Mouse (Mus musculus): ENCODE results near the gene Shisa9. TPM values are rescaled to one million over a fixed set of nuclear protein-coding genes. Genes with fewer than 3 reads are reported as not detected.
"Not testable (repeated sequence)": the region's sequence is repeated elsewhere in the genome, so short reads cannot be mapped to it uniquely, and the experiment has no call there.

Shisa9 gene
- total RNA-seq (2021): under 1 TPM in 1 of 2 experiments, not detected in 1; 0.21 TPM

DNA sequence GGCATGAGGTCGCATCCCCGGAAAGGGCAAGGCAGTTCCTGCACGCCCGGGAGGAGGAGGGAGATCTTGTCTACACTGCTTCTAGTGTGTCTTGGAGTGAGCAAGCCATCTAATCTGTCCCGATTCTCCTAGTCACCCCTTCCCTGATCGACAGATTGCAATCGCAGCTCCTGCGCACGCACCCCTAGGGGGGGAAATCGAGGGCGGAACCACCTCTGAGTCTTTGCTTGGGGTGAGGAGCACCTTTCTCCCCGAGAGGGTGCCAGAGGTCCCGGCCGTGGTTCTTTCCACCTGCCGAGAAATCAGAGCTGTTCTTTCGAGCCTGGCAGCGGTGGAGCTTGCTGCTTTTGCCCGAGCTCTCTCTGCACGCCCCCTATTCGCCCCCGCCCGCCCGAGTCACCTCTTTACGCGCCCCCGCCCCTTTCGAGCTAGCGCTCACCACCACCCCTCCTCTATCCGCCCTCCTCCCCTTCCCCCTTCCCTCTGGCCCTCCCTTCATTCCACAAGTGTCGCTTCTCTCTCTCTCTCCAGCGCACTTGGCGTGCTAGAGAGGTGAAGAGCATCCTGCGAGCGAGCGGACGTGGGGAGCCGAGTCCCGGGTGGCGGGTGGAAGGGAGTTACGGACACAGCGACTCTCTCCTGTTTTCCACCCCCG, at the start of gene Shisa9:
Shisa9 (plus strand) TSS at position 498 of the 655 bp plus-strand sequence.
- no peak for DNase-seq (ENCODE audit: low spot score)
- intact Hi-C loops (cut with DNase I): no loop called here

DNA sequence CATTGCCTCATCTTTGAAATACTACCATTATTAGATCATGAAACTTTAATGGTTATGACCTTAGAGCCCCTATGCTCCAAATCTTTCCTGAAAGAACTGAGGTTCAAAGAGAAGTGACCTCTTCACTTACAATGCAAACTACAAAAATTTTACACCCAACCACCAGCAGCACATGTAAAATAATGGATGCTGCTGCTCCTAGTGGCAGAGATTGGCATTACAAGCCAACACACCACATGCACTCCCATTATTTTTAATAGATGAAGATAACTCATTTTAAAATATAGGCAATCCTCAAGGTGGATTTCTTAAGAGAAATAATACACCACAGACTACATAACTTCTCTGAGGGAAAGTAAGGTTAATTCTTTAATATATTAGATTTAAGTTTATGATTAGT, 43.4 kb upstream of the Shisa9 start:
- no peak for DNase-seq (ENCODE audit: low spot score)
- intact Hi-C loops (cut with DNase I): no loop called here

DNA sequence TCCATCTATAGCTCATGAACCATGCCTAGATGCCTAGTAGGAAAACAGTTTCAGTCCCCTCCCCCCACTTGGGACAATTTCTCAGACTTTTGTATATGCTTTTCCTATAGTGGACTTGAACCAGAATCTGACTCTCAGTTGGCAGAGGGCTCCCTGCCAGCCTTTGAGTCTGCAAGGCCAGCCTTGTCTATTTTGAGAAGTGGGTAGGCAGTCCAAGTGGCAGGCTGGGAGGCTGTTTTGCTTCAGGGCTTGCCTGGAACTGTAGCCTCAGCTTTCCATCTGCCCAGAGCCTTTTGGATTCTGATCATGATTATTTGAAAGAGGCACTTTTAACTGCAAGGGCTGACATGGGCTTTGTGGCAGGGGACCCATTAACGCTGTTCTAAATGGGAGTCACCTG, 23.2 kb upstream of the Shisa9 start:
- no peak for DNase-seq (ENCODE audit: low spot score)
- intact Hi-C loops (cut with DNase I): no loop called here

DNA sequence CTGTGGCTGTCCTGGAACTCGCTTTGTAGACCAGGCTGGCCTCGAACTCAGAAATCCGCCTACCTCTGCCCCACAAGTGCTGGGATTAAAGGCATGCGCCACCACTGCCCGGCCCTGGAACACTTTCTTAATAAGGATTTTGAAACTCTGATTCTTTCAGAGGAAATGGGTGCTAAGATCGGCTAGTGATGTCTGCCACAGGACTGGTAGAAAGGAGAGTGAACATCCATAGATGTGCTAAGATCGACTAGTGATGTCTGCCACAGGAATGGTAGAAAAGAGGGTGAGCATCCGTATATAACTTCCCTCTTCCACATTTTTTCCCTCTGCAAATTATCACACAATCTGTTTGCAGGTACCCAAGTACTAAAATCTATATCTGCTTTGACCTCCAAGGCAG, 17.9 kb upstream of the Shisa9 start:
- DNase-seq (ENCODE audit: low spot score): no peak
- intact Hi-C loops (cut with DNase I): no loop called here

DNA sequence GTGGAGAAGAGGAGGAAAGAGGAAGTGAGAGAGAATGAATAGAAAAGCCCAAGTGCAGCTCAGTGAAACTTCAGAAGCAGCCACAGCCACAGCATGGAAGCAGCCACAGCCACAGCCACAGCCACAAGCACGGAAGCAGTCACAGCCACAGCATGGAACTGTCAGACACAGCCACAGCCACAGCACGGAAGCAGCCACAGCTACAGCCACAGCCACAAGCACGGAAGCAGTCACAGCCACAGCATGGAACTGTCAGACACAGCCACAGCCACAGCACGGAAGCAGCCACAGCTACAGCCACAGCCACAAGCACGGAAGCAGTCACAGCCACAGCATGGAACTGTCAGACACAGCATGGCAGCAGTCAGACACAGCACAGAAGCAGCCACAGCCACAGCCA, 17.1 kb upstream of the Shisa9 start:
- intact Hi-C loops (cut with DNase I); DNase-seq (ENCODE audit: low spot score): not testable (repeated sequence)

DNA sequence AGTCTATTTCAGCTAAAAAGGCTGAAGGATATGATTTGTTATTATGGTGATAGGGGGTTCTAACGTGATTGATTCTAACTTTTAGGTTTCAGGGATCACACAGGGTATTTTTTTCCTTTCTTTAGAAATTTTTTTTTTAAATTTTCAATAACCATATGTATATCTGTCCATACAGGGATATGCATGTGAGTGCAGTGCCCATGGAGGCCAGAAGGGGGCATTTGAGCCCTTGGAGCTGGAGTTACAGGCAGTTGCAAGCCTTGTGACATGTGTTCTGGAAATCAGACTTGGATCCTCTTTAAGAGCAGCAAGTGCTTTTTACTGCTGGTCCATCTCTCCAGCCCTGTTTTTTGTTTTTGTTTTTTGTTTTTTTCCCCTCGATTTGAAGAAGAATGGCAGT, 16.3 kb upstream of the Shisa9 start:
- intact Hi-C loops (cut with DNase I): no loop called here
- DNase-seq (ENCODE audit: low spot score): no peak

DNA sequence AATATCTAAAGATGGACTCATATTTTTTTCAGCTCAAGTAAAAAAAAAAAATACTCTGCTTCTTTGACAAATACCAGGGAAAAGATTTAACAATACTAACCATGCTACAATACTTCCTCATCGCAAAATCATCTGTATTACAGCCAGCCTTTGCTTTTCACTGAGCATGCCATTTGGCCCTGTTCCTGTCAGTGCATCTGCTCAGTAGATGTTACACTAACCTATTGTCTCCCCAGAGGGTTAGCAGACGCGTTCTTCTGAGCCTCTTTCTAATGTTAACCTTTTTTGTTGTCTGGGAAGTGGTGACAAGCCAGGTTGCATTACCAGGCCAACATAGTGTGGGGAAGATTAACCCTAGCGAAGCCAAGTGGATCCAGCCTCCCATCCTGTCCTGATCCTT, 10.2 kb upstream of the Shisa9 start:
- DNase-seq (ENCODE audit: low spot score): no peak
- intact Hi-C loops (cut with DNase I): no loop called here

DNA sequence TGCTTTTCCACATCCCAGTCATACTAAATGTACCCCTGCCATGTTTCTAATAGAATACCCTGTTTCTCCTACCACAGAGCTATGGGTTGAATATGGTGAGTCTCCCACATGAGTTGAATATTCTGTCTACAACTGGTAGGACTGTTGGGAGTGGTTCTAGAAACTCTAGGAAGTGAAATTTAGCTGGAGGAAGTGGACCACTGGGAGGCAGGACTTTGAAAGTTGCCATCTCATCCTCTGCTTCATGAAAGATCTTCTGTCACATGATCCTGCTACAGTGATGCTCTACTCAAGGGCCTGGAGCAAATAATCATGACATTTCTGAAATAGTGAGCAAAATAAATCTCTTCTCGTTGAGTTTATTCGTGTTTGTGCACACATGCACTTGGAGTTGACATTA, 7.2 kb upstream of the Shisa9 start:
- intact Hi-C loops (cut with DNase I): no loop called here
- DNase-seq (ENCODE audit: low spot score): no peak

DNA sequence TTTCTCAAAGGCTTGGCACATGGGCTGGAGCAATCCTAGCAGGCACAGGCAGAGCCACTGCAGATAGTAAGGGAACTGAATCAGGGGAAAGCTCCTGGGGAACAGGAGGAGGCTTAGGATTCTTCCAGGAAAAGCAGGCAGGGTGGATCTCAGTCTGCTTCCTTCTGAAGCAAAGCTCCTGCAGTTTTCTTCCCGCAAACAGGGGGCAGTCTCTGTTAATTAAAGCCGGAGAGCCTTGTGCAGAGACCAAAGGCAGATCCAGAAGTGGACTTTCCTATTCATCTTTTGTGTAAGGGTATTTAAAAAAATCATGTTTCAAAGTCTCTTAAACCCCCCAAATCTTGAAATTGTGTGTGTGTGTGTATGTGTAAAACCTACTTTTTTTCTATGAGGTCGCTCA, 3.1 kb upstream of the Shisa9 start:
- intact Hi-C loops (cut with DNase I): loop anchor here (2.0 kb wide), 1 partner anchor 220 kb away; no protein-coding TSS in a partner anchor

DNA sequence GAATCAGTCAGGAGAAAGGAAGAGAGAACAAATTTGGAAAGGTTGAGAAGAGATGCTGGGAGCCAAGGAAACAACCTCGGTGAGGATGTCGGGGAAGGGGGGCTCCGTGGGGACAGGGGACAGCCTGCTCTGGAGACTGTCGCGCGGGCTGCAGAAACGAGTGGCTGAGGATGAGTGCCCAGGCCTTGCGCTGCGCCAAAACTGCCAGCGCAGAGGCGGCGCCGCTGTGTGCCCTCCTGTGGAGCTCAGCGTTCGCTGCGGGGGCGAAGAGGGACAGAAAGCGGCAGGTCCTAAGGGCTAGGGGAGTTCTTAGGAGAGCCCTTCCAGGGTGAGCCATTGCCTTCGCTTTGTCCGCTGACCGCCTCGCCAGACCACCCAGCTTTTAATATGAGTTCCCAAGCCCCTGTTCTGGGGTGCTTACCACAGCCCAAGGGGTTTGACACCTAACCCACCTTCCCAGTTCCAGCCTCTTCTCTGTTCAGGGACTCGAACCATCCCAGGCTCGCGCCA, 752 bp upstream of the Shisa9 start:
- no peak for DNase-seq (ENCODE audit: low spot score)
- intact Hi-C loops (cut with DNase I): no loop called here

More for the DNA sequence above, 3.1 kb upstream of the Shisa9 start:
- DNase-seq (ENCODE audit: low spot score): no peak

DNA sequence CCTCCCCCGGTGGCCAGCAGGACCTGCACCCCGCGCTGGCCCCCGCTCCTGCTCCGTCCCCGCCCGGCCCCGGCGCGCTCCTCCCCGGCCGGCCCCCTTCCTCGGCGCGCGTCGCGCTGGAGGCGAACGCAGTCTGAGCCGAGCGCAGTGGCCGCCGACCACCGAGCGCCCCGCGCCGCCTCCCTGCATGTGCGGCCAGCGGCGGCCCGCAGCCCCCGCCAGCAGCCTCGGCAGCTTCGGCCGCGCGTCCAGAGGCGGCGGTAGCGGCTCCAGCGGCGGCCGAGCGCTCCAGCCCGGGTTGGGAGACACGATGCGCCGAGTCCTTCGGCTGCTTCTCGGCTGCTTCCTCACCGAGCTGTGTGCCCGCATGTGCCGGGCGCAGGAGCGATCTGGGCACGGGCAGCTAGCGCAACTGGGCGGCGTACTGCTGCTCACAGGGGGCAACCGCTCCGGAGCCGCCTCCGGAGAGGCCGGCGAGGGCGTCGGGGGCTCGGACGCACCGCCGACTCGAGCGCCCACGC, 418 bp downstream of the Shisa9 start:
- intact Hi-C loops (cut with DNase I): no loop called here
- DNase-seq (ENCODE audit: low spot score): no peak

DNA sequence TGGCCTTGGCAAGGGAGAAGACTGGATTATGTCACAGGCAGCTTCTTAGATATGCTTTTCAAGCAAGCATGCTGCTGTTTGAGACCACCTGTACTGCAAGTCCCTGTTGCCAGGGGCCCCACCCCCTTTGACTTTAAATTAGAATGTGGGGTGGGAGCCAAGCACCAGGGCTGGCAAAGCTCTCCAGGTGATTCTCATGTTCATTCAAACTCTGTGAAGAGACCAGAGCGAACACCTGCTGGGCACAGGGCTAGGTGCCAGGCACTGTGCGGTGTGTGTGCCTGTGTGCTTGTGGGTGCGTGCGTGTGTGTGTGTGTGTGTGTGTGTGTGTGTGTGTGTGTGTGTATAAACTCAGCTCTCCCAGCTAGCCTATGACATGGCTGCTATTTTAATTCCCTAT, 3.1 kb downstream of the Shisa9 start:
- intact Hi-C loops (cut with DNase I): no loop called here
- DNase-seq (ENCODE audit: low spot score): no peak

DNA sequence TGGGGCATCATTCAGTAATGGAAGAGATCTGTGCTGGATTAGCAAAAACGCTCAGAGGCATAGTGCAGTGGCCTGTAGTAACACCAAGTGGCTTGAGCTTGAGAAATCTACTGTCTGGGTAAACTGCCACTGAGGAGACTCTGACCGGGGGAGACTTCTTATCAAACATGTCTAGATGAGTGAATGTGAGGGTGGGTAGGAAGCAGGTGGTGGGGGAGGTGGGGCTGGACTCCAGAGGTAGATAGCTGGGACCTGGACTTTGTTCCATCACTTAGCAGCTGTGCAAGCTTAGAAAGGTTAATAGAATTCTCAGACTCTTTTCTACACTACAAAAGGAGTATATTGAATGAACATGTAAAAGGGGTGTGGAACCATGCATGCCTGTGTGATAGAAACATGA, 21.3 kb downstream of the Shisa9 start:
- intact Hi-C loops (cut with DNase I): no loop called here
- no peak for DNase-seq (ENCODE audit: low spot score)

DNA sequence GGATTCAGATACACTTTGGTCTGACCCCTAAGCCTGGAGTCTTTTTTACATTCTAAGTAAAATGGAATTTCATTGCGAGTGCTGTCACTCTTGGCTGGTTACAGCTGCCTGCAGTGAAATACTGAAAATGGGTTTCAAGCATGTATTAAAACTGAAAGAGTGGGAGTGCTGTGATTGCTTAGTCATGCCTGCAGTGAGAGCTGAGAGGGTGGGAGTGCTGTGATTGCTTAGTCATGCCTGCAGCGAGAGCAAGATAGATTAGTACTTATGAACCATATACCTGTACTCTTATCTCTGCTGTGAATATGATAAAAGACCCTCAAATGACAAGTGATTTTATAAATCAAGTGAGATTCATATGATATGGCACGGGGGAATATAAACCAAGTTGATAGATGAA, 26.2 kb downstream of the Shisa9 start:
- intact Hi-C loops (cut with DNase I): no loop called here
- no peak for DNase-seq (ENCODE audit: low spot score)

DNA sequence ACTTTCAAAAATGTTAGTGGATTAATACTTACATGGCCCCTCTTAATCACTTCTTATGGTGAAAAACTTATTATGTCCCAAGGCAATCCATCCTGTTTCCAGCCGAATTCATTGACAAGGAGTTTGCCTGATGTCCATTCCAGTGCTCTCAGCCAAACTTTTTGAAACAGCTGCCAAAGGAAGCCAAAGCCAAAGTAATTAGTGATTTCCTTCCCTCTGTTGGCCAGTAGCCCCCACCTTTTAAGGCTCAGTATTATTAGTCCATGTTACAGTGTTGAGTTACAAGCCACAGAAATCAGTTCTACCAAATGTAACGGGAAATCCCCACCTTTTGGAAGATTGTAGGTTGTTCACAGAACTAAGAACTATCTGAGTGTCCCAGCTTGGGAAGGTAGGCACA, 28.8 kb downstream of the Shisa9 start:
- no peak for DNase-seq (ENCODE audit: low spot score)
- intact Hi-C loops (cut with DNase I): no loop called here

DNA sequence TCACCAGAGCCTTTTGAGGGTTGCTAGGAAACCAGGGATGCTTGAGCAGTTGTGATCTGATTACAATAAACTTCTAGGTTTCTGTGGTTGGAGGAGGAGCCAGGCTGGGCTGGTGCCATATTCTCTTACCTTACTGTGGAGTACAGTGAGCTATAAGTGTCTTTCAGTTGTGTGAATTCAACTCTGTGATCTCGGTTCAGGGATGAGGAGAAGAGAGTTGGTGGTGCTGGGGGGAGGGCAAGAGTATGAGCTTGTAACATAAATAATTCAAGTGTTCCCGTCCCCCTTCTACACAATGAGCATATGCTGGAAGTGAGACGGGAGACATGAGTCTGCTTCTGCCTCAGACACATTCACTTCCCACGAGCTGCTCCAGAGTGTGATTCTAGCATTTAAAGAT, 30.6 kb downstream of the Shisa9 start:
- intact Hi-C loops (cut with DNase I): no loop called here
- DNase-seq (ENCODE audit: low spot score): no peak

DNA sequence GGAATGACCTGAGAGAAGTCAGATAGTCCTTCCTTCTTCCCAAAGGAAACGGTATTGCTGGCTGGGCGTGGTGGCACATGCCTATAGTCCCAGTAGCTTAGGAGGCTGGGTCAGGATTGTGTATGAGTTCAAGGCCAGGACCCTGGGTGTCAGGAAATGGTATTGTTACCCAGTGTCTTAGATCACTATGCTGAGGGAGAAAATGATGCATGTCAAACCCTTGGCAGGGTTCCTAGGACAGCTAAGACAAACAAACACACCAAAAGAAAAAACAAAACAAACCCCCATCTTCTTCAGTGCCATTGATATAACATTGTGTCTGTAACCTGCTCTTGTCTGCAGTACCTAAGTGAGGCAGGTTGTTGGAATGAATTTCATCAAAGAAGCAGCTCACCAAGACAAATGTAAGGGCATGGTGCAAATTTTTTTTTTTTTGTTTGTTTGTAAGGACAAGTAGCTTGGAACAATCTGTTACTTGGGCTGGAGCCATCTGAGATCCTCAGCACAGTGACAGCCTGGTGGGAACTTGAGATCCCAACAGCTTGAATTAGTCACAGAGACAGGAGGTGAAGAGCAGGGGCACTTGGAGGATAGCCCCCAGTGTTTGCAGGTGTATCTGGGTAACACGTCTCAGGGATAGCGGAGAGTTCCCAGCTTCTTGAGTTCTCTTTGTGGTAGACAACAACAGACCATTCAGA, 34.2 kb downstream of the Shisa9 start:
- intact Hi-C loops (cut with DNase I): no loop called here
- DNase-seq (ENCODE audit: low spot score): no peak

DNA sequence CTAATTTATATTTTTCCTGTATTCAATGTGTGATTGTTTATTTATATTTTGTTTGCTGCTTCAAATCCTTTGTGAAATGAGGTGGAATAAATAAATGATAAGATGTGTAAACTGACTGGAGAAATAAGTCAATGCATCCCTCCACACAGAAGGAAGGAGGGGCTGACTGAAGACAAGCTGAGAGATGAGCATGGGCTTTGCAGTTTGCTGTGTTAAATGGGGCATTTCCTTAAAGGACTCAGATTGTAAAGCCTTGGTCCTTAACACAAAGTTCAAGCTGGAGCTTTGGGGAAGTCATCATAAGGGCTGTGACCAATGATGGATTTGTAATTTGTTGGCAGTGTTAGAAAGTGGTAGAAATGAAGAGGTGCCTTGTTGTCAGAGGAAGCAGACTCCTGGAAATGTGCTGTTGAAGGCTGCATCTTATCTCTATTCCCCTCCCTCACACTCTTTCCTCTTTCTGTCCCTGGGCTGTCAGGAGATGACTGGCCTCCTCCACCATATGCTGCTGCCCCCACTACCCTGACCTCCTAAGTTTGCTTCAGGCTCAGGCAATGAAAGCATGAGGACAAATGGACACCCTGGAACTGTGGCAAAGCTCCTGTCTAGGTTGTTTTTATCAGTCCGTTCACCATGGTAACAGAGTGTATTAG, 36.3 kb downstream of the Shisa9 start:
- intact Hi-C loops (cut with DNase I): no loop called here
- no peak for DNase-seq (ENCODE audit: low spot score)

DNA sequence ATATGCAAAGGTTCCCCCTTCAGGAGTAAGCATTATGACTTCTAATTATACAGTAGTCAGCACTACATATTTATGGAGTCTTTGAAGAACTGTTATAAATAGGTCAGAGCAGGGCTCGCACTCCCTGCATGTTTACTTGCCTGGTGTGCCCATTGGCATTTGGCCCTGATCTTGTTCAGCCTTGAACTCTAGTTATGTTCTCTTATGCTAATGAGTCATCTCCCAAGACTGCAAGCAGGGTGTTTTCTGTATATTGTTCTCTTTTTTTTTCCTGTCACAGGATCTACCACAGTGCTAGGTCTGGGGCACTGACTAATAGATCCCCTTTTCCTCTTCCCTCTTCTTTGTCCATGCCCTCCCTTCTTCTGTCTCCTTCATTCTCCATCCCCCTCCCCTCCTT, 48.5 kb downstream of the Shisa9 start:
- intact Hi-C loops (cut with DNase I): no loop called here
- DNase-seq (ENCODE audit: low spot score): no peak

DNA sequence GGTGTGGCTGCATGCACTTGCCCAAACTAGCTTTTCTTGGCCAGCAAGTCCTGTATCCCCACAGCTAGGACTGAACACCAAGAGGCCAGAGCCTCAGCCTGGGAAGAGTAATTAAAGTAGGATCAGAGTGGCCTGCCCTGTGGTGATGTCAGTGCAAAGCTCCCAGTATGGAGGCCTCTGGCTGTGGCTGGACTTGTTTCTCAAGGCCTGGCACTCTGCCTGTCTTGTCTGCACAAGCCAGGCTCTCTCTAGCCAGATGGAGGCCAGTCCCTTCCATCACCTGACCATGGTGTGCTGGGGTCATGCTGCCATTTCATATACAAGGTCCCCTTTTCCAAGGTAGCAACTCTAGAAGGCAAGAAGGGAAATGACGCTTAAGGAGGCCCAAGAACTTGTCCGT, 51.0 kb downstream of the Shisa9 start:
- no peak for DNase-seq (ENCODE audit: low spot score)
- intact Hi-C loops (cut with DNase I): no loop called here

DNA sequence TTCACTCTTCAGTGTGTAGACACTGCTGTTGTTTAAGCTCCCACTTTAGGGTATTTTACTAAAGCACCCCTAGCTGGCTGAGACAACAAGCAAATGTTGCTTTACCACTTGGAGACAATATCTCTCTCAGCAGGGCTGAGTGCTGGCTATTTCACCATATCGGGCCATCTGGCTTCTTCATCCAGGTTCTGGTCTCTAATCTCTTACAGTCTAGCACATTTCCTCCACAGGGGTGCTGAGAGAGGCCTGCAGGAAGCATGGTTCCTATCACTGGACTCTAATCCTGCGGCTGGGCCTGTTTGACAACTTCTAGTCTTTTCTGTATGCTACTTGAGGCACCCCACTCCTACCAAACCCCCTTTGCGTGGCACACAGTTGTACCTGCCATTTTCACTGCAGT, 51.7 kb downstream of the Shisa9 start:
- intact Hi-C loops (cut with DNase I): no loop called here
- no peak for DNase-seq (ENCODE audit: low spot score)
